27 mouse cellular contexts compared by ENCODE assay signal in the genomic region with DNA sequence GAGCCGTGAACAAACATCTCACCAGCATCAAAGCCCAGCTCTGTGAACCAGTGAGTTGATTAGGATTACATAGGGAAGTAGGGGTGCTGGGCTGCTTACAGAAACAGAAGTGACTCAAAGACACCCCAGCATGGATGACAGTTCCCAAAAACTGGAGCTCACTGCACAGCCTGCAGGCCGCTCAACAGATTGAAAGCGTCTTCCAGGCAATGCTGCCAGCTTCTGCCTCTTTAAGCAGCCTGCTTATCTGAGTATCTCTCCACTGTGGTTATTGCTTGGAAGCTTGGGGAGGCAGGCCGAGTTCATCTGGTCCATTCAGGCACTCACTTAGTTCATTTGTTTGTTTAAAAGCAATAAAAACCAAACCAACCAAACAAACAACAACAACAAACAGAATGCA. TPM values are rescaled to one million over a fixed set of nuclear protein-coding genes. Genes with fewer than 3 reads are reported as not detected.
"Had no signal": no experiment of that assay in that cellular context is flagged by ENCODE, and none has a peak within 500 bp of the region (broad histone marks: within the 10 kb centered on the region; RNA-seq: fewer than 3 reads in every experiment).

No protein-coding gene starts in this region.

- H3K27me3 ChIP-seq: heart, embryonic 15.5 days; hindbrain, embryonic 12.5 days; hindbrain, embryonic 15.5 days; kidney, embryonic 15.5 days; limb, embryonic 13.5 days; limb, embryonic 15.5 days; liver, embryonic 12.5 days had no signal

- H3K4me3 ChIP-seq: heart, adult 2 months; heart, embryonic 13.5 days; heart, embryonic 15.5 days; hindbrain, embryonic 12.5 days; hindbrain, embryonic 15.5 days; kidney, embryonic 15.5 days; limb, embryonic 13.5 days; limb, embryonic 15.5 days; liver, embryonic 12.5 days had no signal

- ATAC-seq: hindbrain, postnatal 0 days; intestine, embryonic 16.5 days; liver, embryonic 12.5 days had no signal

- H3K36me3 ChIP-seq: heart, embryonic 13.5 days; heart, embryonic 15.5 days; hindbrain, embryonic 12.5 days; hindbrain, embryonic 15.5 days; kidney, embryonic 15.5 days; limb, embryonic 13.5 days; limb, embryonic 15.5 days; liver, embryonic 12.5 days had no signal

- H3K4me2 ChIP-seq: heart, embryonic 11.5 days; heart, embryonic 13.5 days; heart, embryonic 15.5 days; hindbrain, embryonic 12.5 days; hindbrain, embryonic 15.5 days; kidney, embryonic 15.5 days; limb, embryonic 13.5 days; limb, embryonic 15.5 days; liver, embryonic 12.5 days had no signal

- H3K9ac ChIP-seq: heart, embryonic 13.5 days; heart, embryonic 15.5 days; hindbrain, embryonic 12.5 days; hindbrain, embryonic 15.5 days; kidney, embryonic 15.5 days; limb, embryonic 13.5 days; limb, embryonic 15.5 days; liver, embryonic 12.5 days; liver, embryonic 14.5 days had no signal

- H3K4me1 ChIP-seq: heart, embryonic 13.5 days; heart, embryonic 15.5 days; hindbrain, embryonic 12.5 days; hindbrain, embryonic 15.5 days; kidney, embryonic 15.5 days; limb, embryonic 13.5 days; limb, embryonic 15.5 days had no signal

- DNase-seq: gastrocnemius, postnatal 14 days; gastrocnemius, postnatal 36 days; heart, adult 11 months; heart, adult 2 months; heart, postnatal 14 days; heart, postnatal 36 days; kidney, adult 11 months; kidney, adult 2 months; kidney, adult 9 months; kidney, postnatal 14 days; kidney, postnatal 36 days; layer of hippocampus, postnatal 36 days; left cerebral cortex, postnatal 4 days had no signal

- H3K9me3 ChIP-seq: heart, embryonic 13.5 days; heart, embryonic 15.5 days; hindbrain, embryonic 12.5 days; hindbrain, embryonic 15.5 days; kidney, embryonic 15.5 days; limb, embryonic 13.5 days; limb, embryonic 15.5 days; liver, embryonic 12.5 days had no signal

- H3K27ac ChIP-seq: heart, adult 2 months; heart, embryonic 13.5 days; heart, embryonic 15.5 days; hindbrain, embryonic 12.5 days; hindbrain, embryonic 15.5 days; hindbrain, postnatal 0 days; kidney, embryonic 15.5 days; kidney, postnatal 0 days; limb, embryonic 13.5 days; limb, embryonic 15.5 days; liver, embryonic 12.5 days; liver, embryonic 14.5 days had no signal

RNA-seq across cellular contexts. Expression of gene Ebf4, which starts 38.2 kb away (rescaled TPM):
- total RNA-seq: hematopoietic stem cell, adult 5-6 weeks had no signal
